Mouse (Mus musculus): ENCODE measurements around the gene Myl9. TPM values are rescaled to one million over a fixed set of nuclear protein-coding genes. Genes with fewer than 3 reads are reported as not detected.
"Not testable (repeated sequence)": the region's sequence is repeated elsewhere in the genome, so short reads cannot be mapped to it uniquely, and the experiment has no call there.

Gene Myl9
- polyA plus RNA-seq, 1 experiment from 2014 or later, result 1,553 TPM

DNA sequence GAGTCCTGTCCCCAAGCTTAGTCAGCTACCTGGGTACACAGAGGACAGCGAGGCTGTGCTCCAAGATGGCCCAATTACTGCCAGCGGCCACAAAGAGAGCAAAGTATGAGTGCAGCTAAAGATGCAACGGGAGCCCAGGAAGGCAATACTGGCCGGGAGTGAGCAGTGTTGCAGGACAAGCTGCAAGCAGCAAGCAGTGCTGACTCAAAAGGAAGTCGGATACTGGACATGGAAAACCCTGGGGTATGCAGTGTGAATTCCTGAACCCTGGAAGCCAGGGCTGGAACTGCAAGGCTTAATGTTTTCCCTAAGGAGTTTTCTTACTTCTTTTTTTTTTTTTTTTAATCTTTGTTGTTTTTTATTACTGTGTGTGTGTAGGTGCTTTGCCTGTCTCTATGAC, 36.3 kb downstream of the Myl9 start:
- 56% methylated on average over 5 of the region's 5 CpGs for WGBS
- Histone ChIP-seq H3K27me3 (0 out of 2 replicates have a peak, but pooled peaks cover 3% of the 10 kb centered on the region), H3K4me3 (no peak overlapping the region), H3K4me2 (no peak overlapping the region), H3K27ac (no peak overlapping the region), H3K36me3 (no peaks in the 10 kb centered on the region), H3K9me3 (replicated peaks) (no peaks in the 10 kb centered on the region), H3K9ac (no peak overlapping the region), H3K4me1 (replicated peaks) (peaks cover 14% of the 10 kb centered on the region)
- no peak for ATAC-seq (replicated peaks; ENCODE audit: insufficient number of reproducible peaks, insufficient read depth, low FRiP score, low read depth)

- H3K27me3 ChIP-seq, result no peaks in the 10 kb centered on the region
- peak overlapping the region; percentile 63 for H3K27ac ChIP-seq
- peaks cover 14% of the 10 kb centered on the region for H3K4me1 ChIP-seq (replicated peaks)
- 20% methylated on average over 8 of the region's 8 CpGs for WGBS
- H3K36me3 ChIP-seq, result no peaks in the 10 kb centered on the region
- no peaks in the 10 kb centered on the region for H3K9me3 ChIP-seq (replicated peaks)
- H3K9ac ChIP-seq, result no peak overlapping the region
- ATAC-seq (replicated peaks; ENCODE audit: insufficient number of reproducible peaks, insufficient read depth, low FRiP score, low read depth), result peak; percentile 66
- H3K4me2 ChIP-seq, result no peak overlapping the region
- no peak overlapping the region for H3K4me3 ChIP-seq
These were observed 39.2 kb downstream of the Myl9 start for GRCm38 (mm10) chr2:156814344-156814801.

GRCm38 (mm10) chr2:156814893-156815292, 39.7 kb downstream of the Myl9 start:
- Histone ChIP-seq H3K4me1 (replicated peaks) (peaks cover 11% of the 10 kb centered on the region), H3K36me3 (no peaks in the 10 kb centered on the region), H3K27me3 (no peaks in the 10 kb centered on the region), H3K9ac (no peak overlapping the region), H3K27ac (peak overlapping the region; percentile 63), H3K4me2 (no peak overlapping the region), H3K9me3 (replicated peaks) (no peaks in the 10 kb centered on the region), H3K4me3 (no peak overlapping the region)
- ATAC-seq (replicated peaks; ENCODE audit: insufficient number of reproducible peaks, insufficient read depth, low FRiP score, low read depth), result no peak
- WGBS, result 23% methylated on average over 5 of the region's 5 CpGs

DNA sequence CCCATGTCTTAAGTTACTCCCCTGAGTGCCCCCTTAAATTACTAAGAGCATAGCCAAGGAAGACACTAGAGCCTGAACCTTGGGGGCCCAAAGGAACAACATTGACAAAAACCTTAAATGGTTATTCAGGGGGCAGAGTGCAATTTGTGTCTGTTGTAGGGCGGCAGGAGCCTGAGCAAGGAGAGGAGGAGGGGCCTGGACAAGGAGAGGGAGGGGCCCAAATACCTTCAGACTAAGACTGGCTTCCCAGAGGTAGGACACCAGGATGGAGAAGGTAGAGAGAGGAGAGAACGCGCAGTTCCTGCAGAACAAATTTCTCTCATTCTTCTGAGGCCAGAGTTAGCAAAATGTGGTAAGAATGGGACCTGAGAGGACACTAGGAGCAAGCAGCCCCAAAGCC, 40.2 kb downstream of the Myl9 start:
- Histone ChIP-seq H3K27me3 (no peaks in the 10 kb centered on the region), H3K4me2 (no peak overlapping the region), H3K36me3 (no peaks in the 10 kb centered on the region), H3K27ac (no peak overlapping the region), H3K9me3 (replicated peaks) (no peaks in the 10 kb centered on the region), H3K4me1 (replicated peaks) (peaks cover 10% of the 10 kb centered on the region), H3K9ac (no peak overlapping the region), H3K4me3 (no peak overlapping the region)
- 62% methylated on average over 3 of the region's 3 CpGs for WGBS
- ATAC-seq (replicated peaks; ENCODE audit: insufficient number of reproducible peaks, insufficient read depth, low FRiP score, low read depth), result no peak

- WGBS, result 79% methylated on average over 1 of the region's 1 CpGs
- H3K27ac ChIP-seq, result no peak overlapping the region
- no peaks in the 10 kb centered on the region for H3K27me3 ChIP-seq
- H3K4me2 ChIP-seq, result no peak overlapping the region
- H3K36me3 ChIP-seq, result no peaks in the 10 kb centered on the region
- no peak for ATAC-seq (replicated peaks; ENCODE audit: insufficient number of reproducible peaks, insufficient read depth, low FRiP score, low read depth)
- H3K9me3 ChIP-seq (replicated peaks), result no peaks in the 10 kb centered on the region
- peaks cover 10% of the 10 kb centered on the region for H3K4me1 ChIP-seq (replicated peaks)
- no peak overlapping the region for H3K9ac ChIP-seq
- no peak overlapping the region for H3K4me3 ChIP-seq
These were observed 40.9 kb downstream of the Myl9 start for GRCm38 (mm10) chr2:156816116-156816515.

- ATAC-seq (replicated peaks; ENCODE audit: insufficient number of reproducible peaks, insufficient read depth, low FRiP score, low read depth), result not testable (repeated sequence)
These were observed 49.9 kb downstream of the Myl9 start for GRCm38 (mm10) chr2:156825128-156825527.

More at GRCm38 (mm10) chr2:156825128-156825527, 49.9 kb downstream of the Myl9 start:
- not testable (repeated sequence) for H3K27me3 ChIP-seq; H3K4me2 ChIP-seq; H3K4me1 ChIP-seq (replicated peaks); H3K36me3 ChIP-seq; H3K4me3 ChIP-seq; H3K27ac ChIP-seq; H3K9me3 ChIP-seq (replicated peaks); H3K9ac ChIP-seq
- WGBS, result 77% methylated on average over 6 of the region's 6 CpGs

Other genes with a start within 250 kb of the Myl9 start
- 20.0 and 24.2 TPM in 2 replicates for gene Aar2, start 227.8 kb upstream of the Myl9 start, polyA plus RNA-seq (2015; fragmentation: Nextera tagmentation; extraction: Ambion mirVana)
- 45.4 and 52.2 TPM in 2 replicates for gene Dlgap4, start 161.7 kb upstream of the Myl9 start, polyA plus RNA-seq (2015; fragmentation: Nextera tagmentation; extraction: Ambion mirVana)
- gene Tgif2, start 64.6 kb downstream of the Myl9 start, polyA plus RNA-seq (2015; fragmentation: Nextera tagmentation; extraction: Ambion mirVana), result 23.6 and 34.1 TPM in 2 replicates
- gene 4930518I15Rik, start 82.5 kb downstream of the Myl9 start, polyA plus RNA-seq (2015; fragmentation: Nextera tagmentation; extraction: Ambion mirVana), result 4.8 and 5.7 TPM in 2 replicates
- 152 and 164 TPM in 2 replicates for gene Rab5if, start 87.7 kb downstream of the Myl9 start, polyA plus RNA-seq (2015; fragmentation: Nextera tagmentation; extraction: Ambion mirVana)
- gene Sla2, start 111.8 kb downstream of the Myl9 start, polyA plus RNA-seq (2015; fragmentation: Nextera tagmentation; extraction: Ambion mirVana), result 0.58 and 4.4 TPM in 2 replicates
- 28.6 and 51.0 TPM in 2 replicates for gene Ndrg3, start 216.6 kb downstream of the Myl9 start, polyA plus RNA-seq (2015; fragmentation: Nextera tagmentation; extraction: Ambion mirVana)
- 30.4 and 31.4 TPM in 2 replicates for gene Dsn1, start 231.7 kb downstream of the Myl9 start, polyA plus RNA-seq (2015; fragmentation: Nextera tagmentation; extraction: Ambion mirVana)